Mouse (Mus musculus) heart, postnatal 0 days (tissue): ENCODE data around the gene Gm47841. TPM values are rescaled to one million over a fixed set of nuclear protein-coding genes. Genes with fewer than 3 reads are reported as not detected.

Source experiments
- ATAC-seq: fragments of 200-750 bp; cut with Nextera tagmentation; 2 replicates; pipeline ENCODE4 v1.8.0; 2017; ENCODE audit warnings: low read depth, moderate number of reproducible peaks, moderate library complexity; ENCODE audit not compliant: insufficient read depth
- DNase-seq: peaks from one replicate; pipeline ENCODE4 v3.0.0-alpha.2; 2016; ENCODE audit warnings: low spot score
- H3K27ac ChIP-seq: fragments of 300-500 bp; sonication (generic); 2 replicates; pipeline ENCODE4 v1.5.1; 2014; ENCODE audit warnings: low read depth, mild to moderate bottlenecking
- H3K27me3 ChIP-seq: fragments of 300-500 bp; sonication (generic); 2 replicates; pipeline ENCODE4 v1.6.1; 2014; ENCODE audit warnings: low read length, mixed read lengths; ENCODE audit not compliant: control insufficient read depth, insufficient read depth
- H3K36me3 ChIP-seq: fragments of 300-500 bp; sonication (generic); replicated peaks from 2 replicates; pipeline ENCODE4 v1.6.1; 2014; ENCODE audit warnings: low read length, mixed read lengths; ENCODE audit not compliant: control insufficient read depth, insufficient read depth
- H3K4me1 ChIP-seq: fragments of 300-500 bp; sonication (generic); 2 replicates; pipeline ENCODE4 v1.6.1; 2014; ENCODE audit warnings: antibody characterized with exemption; ENCODE audit not compliant: control insufficient read depth, insufficient read depth
- H3K4me2 ChIP-seq: fragments of 300-500 bp; sonication (generic); 2 replicates; pipeline ENCODE4 v1.6.1; 2014; ENCODE audit warnings: low read depth, mild to moderate bottlenecking, low read length, moderate library complexity
- H3K4me3 ChIP-seq: fragments of 300-500 bp; sonication (generic); 2 replicates; pipeline ENCODE4 v1.5.1; 2014; ENCODE audit warnings: low read depth, low read length
- H3K9ac ChIP-seq: fragments of 300-500 bp; sonication (generic); replicated peaks from 2 replicates; pipeline ENCODE4 v1.6.1; 2014; ENCODE audit warnings: low read depth, low read length, mixed read lengths
- H3K9me3 ChIP-seq: fragments of 300-500 bp; sonication (generic); replicated peaks from 2 replicates; pipeline ENCODE4 v1.6.1; 2016; ENCODE audit warnings: low read length; ENCODE audit not compliant: control insufficient read depth
- CTCF ChIP-seq: IDR thresholded peaks from 2 replicates; pipeline ENCODE4 v1.5.1; 2016; ENCODE audit warnings: antibody characterized with exemption, control low read depth, low read depth
- EP300 ChIP-seq: IDR thresholded peaks from 2 replicates; pipeline ENCODE4 v1.6.1; 2016; ENCODE audit warnings: antibody characterized with exemption, low read depth
- WGBS: fragments of 180-500 bp; shearing (Covaris S2); extraction: QIAGEN DNeasy Blood & Tissue Kit; methylation state at CpG from one replicate; pipeline ENCODE4 v1.1.7; 2014; 5-methylcytosine and 5-hydroxymethylcytosine counted together
- polyA plus RNA-seq: library from polyadenylated mRNA; unstranded; fragments of >200 nt; fragmentation: Nextera tagmentation; extraction: Ambion mirVana; gene quantifications from 2 replicates; pipeline ENCODE4 v1.2.1, GENCODE M21; 2015
- total RNA-seq: library from RNA; depleted of rRNA; stranded (reverse); fragments of >200 nt; gene quantifications from 2 replicates; pipeline ENCODE4 v1.2.3, GENCODE M21; 2014; ENCODE audit warnings: low replicate concordance; rRNA removed

Gene Gm47841
- total RNA-seq: not detected in 2 replicates
- not detected in 2 replicates for polyA plus RNA-seq

DNA sequence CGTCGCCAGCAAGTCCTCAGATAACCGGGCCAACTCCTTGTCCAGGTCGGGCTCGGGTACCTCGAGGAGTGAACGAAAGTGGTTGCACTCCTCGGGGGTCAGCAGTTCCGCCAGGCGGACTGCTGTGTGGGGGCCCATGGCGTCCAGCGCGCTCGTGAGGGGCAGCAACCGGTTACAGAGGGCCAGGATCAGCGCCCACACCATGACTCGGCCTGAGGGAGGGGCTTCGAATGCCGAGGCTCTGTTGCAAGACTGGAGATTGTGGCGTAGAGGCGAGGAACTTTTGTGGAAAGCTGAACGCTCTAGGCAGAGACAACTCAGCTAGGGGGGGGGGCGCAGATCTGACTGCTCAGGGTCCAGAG lies at the start of gene Gm47841:
Gm47841 (minus strand) TSS at position 204 of the 362 bp plus-strand sequence.
- WGBS: 5% methylated on average over 22 of the region's 23 CpGs
- peaks cover 94% of the 10 kb centered on the region for H3K27me3 ChIP-seq
- 0 out of 2 replicates have a peak, but pooled peaks have one; percentile 14 for ATAC-seq

DNA sequence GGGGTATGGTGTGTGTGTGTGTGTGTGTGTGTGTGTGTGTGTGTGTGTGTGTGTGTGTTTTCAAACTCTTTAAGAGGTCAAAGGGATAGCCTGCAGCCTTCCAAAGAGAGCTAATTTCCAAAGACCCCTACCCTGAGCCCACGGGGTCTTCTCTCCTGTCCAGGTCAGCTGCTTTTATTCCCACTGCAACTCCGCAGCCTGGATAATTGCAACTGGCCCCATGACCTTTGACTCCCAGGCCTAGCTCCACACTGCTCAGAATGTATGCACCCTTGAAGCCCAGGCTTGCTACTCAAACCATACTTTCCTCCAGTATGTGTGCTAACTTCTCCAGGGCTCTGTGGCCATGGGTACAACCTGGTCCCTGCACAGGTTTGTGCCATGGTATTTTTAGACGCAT lies 48.2 kb upstream of the Gm47841 start:
- H3K27me3 ChIP-seq: peaks cover 16% of the 10 kb centered on the region; the same call in 1 of the 2 replicates
- no peak overlapping the region for H3K4me2 ChIP-seq
- H3K27ac ChIP-seq: no peak overlapping the region
- WGBS: 78% methylated on average over 3 of the region's 3 CpGs
- ATAC-seq: no peak
- H3K36me3 ChIP-seq: no peaks in the 10 kb centered on the region
- H3K9ac ChIP-seq: no peak overlapping the region
- H3K4me3 ChIP-seq: no peak overlapping the region
- DNase-seq: peak; percentile 2
- H3K9me3 ChIP-seq: no peaks in the 10 kb centered on the region
- H3K4me1 ChIP-seq: no peaks in the 10 kb centered on the region; the same call in 1 of the 2 replicates
- TF ChIP-seq CTCF (no peak), EP300 (no peak)

More for the DNA sequence above, at the start of gene Gm47841:
- no peak for DNase-seq
- Histone ChIP-seq H3K27ac (no peak within 1 kb of the TSS), H3K4me1 (no peaks in the 10 kb centered on the region; the same call in 1 of the 2 replicates), H3K9ac (no peak within 1 kb of the TSS), H3K4me3 (peak within 1 kb of the TSS; percentile 39), H3K4me2 (peak within 1 kb of the TSS; percentile 67), H3K9me3 (no peaks in the 10 kb centered on the region), H3K36me3 (no peaks in the 10 kb centered on the region)
- TF ChIP-seq EP300: no peak

GRCm38 (mm10) chr15:101094979-101095378 lies 47.8 kb upstream of the Gm47841 start:
- DNase-seq: no peak
- Histone ChIP-seq H3K4me1 (no peaks in the 10 kb centered on the region; the same call in 1 of the 2 replicates), H3K27ac (no peak overlapping the region), H3K4me3 (no peak overlapping the region), H3K4me2 (no peak overlapping the region), H3K9ac (no peak overlapping the region), H3K27me3 (peaks cover 16% of the 10 kb centered on the region; the same call in 1 of the 2 replicates), H3K36me3 (no peaks in the 10 kb centered on the region), H3K9me3 (no peaks in the 10 kb centered on the region)
- no peak for ATAC-seq
- WGBS: 65% methylated on average over 9 of the region's 9 CpGs
- no peak for TF ChIP-seq CTCF
- TF ChIP-seq EP300: no peak

DNA sequence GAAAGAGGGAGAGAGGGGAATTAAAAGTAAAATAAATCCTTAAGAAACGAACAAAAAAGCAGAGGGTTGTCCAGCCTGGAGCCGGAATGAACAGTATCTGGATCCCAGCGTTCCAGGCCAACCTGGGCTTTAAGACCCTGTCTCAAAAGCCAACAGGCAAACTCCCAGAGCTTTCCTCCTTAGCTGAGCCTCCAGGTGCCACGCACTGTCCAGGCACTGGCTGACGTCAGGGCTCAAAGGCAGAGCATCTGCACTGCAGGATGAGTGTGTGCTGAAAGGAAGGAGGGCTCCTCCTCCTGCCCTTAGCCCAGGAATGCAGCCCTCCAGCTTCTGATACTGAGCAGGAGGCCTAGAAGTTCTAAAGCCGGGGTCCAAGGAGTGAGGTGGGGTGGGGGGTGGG lies 46.8 kb upstream of the Gm47841 start:
- H3K36me3 ChIP-seq: no peaks in the 10 kb centered on the region
- no peak for TF ChIP-seq CTCF
- no peak for TF ChIP-seq EP300
- H3K9ac ChIP-seq: no peak overlapping the region
- no peaks in the 10 kb centered on the region for H3K9me3 ChIP-seq
- WGBS: 47% methylated on average over 6 of the region's 6 CpGs
- no peak for ATAC-seq
- no peak overlapping the region for H3K4me3 ChIP-seq
- no peak overlapping the region for H3K4me2 ChIP-seq
- DNase-seq: no peak
- peaks cover 9% of the 10 kb centered on the region; the same call in 1 of the 2 replicates for H3K27me3 ChIP-seq
- H3K4me1 ChIP-seq: no peaks in the 10 kb centered on the region; the same call in 1 of the 2 replicates
- no peak overlapping the region for H3K27ac ChIP-seq

GRCm38 (mm10) chr15:101092829-101093648 lies 45.8 kb upstream of the Gm47841 start:
- Histone ChIP-seq H3K27me3 (0 out of 2 replicates have a peak, but pooled peaks cover 6% of the 10 kb centered on the region), H3K9ac (no peak overlapping the region), H3K27ac (no peak overlapping the region), H3K4me3 (no peak overlapping the region), H3K4me2 (no peak overlapping the region), H3K4me1 (no peaks in the 10 kb centered on the region; the same call in 1 of the 2 replicates), H3K36me3 (no peaks in the 10 kb centered on the region), H3K9me3 (no peaks in the 10 kb centered on the region)
- DNase-seq: no peak
- ATAC-seq: no peak
- no peak for TF ChIP-seq EP300
- no peak for TF ChIP-seq CTCF
- 41% methylated on average over 25 of the region's 25 CpGs for whole genome bisulfite sequencing
